Mouse (Mus musculus) forelimb bud, embryonic 11.5 days (tissue): ENCODE measurements around the gene Lsm2.
A peak's percentile ranks its signal among the peaks of the same experiment; 100 is the strongest.

Source experiments
- DNase-seq: peaks from one replicate; pipeline ENCODE4 v3.0.0-alpha.2; 2012; ENCODE audit warnings: low read depth, low spot score

The Lsm2 gene

GRCm38 (mm10) chr17:35012430-35012829 lies 30.8 kb downstream of the Lsm2 start:
- DNase-seq, result no peak

DNA sequence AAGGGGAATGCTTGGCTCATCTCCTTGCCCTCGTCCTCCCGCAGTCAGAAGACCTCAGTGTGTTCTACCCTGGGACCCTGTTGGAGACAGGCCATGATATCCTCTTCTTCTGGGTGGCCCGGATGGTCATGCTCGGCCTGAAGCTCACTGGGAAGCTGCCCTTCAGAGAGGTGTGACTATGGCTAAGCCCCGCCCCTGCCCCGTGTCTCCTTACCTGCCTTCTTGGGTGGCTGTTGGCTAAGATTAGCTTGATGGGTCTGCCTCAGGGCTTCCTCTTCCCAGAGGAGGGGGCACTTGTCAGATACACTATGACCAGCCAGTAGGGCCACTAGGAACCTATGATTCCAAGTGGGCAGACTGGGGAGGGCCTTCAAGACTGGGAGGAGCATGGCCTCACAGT lies 31.6 kb downstream of the Lsm2 start:
- no peak for DNase-seq

DNA sequence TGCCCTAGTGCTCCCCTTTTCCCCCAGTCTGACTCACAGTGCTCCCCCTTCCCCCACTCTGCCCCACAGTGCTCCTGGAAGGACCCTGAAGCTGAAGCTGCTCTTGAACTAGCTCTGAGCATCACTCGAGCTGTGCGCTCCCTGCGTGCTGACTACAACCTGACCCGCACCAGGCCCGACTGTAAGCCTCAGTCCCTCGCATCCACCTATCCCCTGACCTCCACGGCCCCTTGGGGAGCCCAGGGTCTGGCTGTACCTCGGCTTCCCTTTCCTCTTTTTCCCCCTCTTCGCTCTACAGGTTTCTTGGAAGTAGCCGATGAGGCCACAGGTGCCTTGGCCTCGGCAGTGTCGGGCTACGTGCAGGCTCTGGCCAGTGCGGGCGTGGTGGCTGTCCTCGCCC lies 33.6 kb downstream of the Lsm2 start:
- no peak for DNase-seq

DNA sequence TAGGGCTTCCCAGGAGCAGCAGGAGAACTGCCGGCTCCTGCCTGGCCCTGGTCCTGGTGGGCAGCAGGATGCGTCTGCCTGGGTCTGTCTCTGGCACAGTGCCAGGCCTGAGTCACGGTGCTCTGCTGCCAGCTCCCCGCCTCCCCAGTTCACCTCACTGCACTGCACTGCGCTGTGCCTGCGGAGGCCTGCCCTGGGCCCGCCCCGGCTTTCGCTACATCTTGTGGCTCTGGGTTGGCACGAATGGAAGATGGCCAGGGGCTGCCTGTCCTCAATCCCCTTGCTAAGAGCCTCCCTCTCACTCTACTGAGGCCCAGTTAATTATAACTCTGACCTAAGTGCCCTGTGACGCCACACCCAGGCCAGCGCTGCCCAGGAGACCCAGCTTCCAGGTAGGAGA lies 34.7 kb downstream of the Lsm2 start, which contains the start of gene Vwa7:
Gene Vwa7, plus strand, starts transcription at position 204 of the 400 bp plus-strand sequence.
- no peak for DNase-seq

- no peak for DNase-seq
Measured at GRCm38 (mm10) chr17:35016791-35017705, 35.4 kb downstream of the Lsm2 start.

GRCm38 (mm10) chr17:35017706-35018030 lies 36.0 kb downstream of the Lsm2 start:
- no peak for DNase-seq

GRCm38 (mm10) chr17:35018171-35018570 lies 36.5 kb downstream of the Lsm2 start:
- no peak for DNase-seq

DNA sequence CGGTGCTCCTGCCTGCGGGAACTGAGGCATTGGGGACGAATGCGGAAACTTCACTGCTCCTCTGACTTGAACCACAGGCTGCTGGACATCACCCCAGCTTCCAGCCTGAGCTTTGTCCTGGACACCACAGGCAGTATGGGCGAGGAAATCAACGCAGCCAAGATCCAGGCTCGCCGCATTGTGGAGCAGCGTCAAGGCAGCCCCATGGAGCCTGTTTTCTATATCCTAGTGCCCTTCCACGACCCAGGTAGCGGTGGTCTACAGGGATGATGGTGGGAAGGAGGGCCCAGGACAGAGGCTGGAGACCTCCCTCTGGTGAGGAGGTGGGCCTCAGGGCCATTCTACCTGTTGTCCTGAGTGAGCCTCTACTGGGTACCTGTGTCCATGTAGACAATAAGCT lies 38.2 kb downstream of the Lsm2 start:
- no peak for DNase-seq

GRCm38 (mm10) chr17:35020551-35020950 lies 38.9 kb downstream of the Lsm2 start:
- no peak for DNase-seq

DNA sequence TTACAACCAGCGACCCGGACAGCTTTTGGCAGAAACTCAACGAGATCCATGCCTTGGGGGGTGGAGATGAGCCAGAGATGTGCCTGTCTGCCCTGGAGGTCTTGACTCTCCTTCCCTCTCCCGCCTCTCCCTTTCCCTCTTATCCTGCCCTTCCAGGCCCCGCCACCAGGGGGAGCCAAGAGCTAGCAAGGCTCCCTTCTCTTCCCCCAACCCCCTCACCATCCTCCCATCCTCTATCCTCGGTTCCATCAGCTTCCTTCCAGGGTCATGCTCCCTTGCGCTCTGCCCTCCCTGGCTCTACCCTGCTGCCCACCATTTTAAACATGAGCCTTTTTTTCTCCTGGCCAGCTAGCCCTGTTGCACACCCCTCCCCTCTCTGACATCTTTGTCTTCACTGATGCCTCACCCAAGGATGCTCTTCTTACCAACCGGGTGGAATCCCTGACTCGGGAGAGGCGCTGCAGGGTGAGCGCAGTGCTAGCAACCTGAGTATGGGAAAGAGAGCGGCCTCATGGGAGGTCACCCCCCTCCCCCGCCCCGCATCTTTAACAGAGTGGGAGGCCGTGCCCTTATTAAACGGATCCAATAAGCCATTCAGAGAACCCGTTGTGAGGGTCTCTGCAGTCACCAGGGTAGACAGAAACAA lies 39.6 kb downstream of the Lsm2 start:
- peak; percentile 79 for DNase-seq

DNA sequence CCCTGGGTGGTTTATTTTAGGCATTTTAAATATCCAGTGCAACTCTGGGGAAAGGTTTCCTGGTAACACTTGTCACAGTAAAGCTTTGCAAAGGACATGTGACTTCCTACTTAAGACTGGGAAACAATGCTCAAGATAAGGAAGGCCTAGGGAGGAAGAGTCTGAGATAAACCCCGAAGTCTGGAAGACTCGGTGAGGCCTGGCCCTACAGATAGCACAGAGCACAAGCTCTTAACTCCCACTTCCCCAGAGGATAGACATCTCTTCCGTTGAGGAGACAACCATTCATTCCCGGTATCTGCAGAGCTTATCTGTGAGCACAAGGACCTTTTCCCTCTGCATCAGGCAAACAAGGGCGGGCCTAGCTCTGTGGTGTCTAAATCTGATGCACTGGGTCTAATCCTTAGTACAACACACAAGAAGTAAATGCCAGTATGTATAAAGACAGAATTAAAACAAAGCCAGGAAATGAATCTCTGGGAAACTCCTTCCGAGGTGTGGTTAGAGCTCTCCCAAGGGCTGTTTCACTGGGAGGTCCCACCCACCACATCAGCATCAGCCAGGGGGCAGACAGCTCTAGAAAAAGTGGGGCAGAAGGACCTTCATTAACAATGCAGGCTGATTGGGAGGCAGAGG lies 40.3 kb downstream of the Lsm2 start:
- no peak for DNase-seq

GRCm38 (mm10) chr17:35022541-35023060 lies 40.9 kb downstream of the Lsm2 start:
- no peak for DNase-seq

- DNase-seq, result no peak
Measured at GRCm38 (mm10) chr17:35023221-35023620, 41.6 kb downstream of the Lsm2 start.

DNA sequence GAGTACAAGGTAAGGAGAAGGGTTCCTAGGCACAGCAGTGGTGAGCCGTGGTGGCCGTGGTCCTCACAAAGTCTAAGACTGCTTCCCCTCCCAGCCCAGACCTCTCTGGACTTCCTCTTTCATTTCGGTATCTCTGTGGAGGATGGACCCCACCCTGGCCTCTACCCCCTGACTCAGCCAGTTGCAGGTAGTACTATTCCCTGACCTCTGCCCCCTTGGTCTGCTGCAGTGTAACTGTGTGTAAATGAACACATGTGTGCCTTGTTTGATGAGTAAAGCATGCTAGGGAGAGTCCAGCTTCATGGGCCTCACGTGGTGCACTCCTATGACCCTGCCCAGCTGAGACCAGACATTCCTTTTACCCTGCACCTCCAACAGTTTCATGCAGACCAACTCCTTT lies 42.1 kb downstream of the Lsm2 start:
- no peak for DNase-seq

DNA sequence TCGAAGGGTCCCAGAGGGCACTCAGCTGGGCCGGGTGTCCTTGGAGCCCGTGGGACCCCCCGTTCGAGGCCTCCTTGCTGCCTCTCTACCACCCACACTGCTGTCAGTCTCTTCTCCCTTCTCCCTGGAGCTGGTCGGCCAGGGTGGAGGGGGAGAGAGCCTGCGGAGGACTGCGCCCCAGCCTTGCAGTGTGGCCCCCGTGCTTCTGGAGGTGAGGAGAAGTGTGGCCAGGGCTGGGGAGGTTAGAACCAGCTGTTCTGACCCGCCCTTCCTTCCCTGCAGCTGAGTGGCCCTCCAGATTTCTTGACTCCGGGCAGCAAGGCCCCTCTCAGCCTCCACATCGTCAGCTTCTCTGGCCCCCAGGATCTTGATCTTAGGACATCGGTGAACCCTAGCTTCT lies 42.6 kb downstream of the Lsm2 start:
- DNase-seq, result no peak

- no peak for DNase-seq
Measured at GRCm38 (mm10) chr17:35024691-35025488, 43.2 kb downstream of the Lsm2 start.

GRCm38 (mm10) chr17:35026206-35026605 lies 44.5 kb downstream of the Lsm2 start:
- no peak for DNase-seq

- DNase-seq, result no peak
Measured at GRCm38 (mm10) chr17:35027277-35028068, 45.8 kb downstream of the Lsm2 start, which contains the start of gene Sapcd1. Sapcd1 (minus strand) TSS chr17:35028016.

GRCm38 (mm10) chr17:35028315-35028714 lies 46.7 kb downstream of the Lsm2 start:
- DNase-seq, result no peak

DNA sequence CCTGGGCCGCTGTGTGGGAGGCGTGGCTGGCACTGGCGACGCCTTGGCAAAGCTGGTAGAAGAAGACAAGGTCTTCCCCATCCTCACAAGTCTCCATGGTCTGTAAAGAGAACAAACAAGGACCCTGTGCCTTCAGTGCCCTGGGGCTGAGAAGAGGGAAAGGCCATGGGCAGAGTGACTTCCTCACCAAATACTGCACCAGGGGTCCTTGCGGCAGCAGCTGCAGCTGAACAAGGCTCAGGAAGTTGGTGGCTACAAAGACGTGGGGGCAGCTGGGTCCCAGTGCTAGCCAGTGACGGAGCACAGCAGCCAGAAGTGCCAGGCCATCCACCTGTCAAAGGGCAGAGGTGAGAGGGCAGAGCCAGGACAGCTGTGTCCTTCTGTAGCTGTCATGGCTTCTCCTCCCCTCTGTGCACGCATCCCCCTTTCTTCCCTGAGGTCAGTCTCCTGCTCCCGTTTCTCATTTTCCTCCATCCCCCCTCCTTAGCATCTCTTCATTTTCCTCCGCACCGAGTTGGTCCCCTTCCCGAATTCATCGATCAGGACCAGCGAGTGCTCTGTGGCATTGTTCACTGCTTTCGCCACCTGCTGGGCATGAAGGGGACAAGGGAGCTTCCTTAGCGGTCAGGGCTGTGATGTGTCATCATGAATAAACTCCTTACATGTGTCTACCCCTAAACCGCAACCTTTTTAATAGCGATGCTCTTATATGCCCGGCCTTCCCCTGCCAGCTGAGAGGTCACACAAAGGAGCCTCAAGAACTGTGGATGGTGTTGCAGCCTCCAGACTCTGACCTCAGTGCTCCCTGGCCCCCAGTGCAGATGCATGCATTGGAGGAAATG lies 48.2 kb downstream of the Lsm2 start:
- DNase-seq, result no peak
